Mouse (Mus musculus): Measurements from ENCODE around the gene Sectm1a. TPM values are rescaled to one million over a fixed set of nuclear protein-coding genes. Genes with fewer than 3 reads are reported as not detected.

Sectm1a gene
- 0.37 and 0.43 TPM in 2 replicates for polyA plus RNA-seq (2016; fragmentation: Nextera tagmentation; extraction: Ambion mirVana)

GRCm38 (mm10) chr11:121081120-121081519 is at the start of gene Sectm1a:
Gene Sectm1a (minus strand): TSS chr11:121081220.
- Histone ChIP-seq H3K9ac (no peak within 1 kb of the TSS), H3K9me3 (replicated peaks) (no peaks in the 10 kb centered on the region), H3K4me3 (no peak within 1 kb of the TSS), H3K27me3 (replicated peaks) (0 out of 2 replicates have a peak, but pooled peaks cover 8% of the 10 kb centered on the region), H3K27ac (no peak within 1 kb of the TSS), H3K36me3 (no peaks in the 10 kb centered on the region), H3K4me1 (0 out of 2 replicates have a peak, but pooled peaks cover 3% of the 10 kb centered on the region), H3K4me2 (no peak within 1 kb of the TSS)
- ATAC-seq: no peak
- 56% methylated on average over 3 of the region's 3 CpGs for WGBS (ENCODE audit: insufficient replicate concordance)

GRCm38 (mm10) chr11:121129616-121130015 is 48.6 kb upstream of the Sectm1a start:
- 60% methylated on average over 1 of the region's 1 CpGs for WGBS (ENCODE audit: insufficient replicate concordance)
- no peak for ATAC-seq

DNA sequence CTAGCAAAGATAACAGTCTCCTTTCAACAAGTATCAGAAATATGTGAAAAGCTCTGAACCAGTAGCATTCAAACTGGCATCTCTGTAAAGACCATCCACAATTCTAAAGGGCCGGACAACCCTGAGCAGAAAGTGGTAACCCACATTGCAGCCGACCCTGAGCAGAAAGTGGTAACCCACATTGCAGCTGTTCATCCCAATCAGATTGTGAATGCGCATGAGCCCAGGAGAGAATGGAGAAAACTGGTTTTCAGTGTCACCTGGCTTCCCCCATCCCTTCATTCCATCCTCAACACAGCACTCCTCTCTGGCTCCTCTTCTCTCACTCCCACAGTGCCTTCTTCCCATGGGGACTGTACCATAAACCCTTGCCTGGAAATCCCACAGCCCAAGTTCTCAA is 46.4 kb upstream of the Sectm1a start:
- no peak overlapping the region for H3K9ac ChIP-seq
- H3K27me3 ChIP-seq (replicated peaks): peaks cover 2% of the 10 kb centered on the region; the same call in 1 of the 2 replicates
- H3K9me3 ChIP-seq (replicated peaks): no peaks in the 10 kb centered on the region
- WGBS (ENCODE audit: insufficient replicate concordance): 65% methylated on average over 3 of the region's 3 CpGs
- H3K36me3 ChIP-seq: no peaks in the 10 kb centered on the region
- H3K27ac ChIP-seq: no peak overlapping the region
- peaks cover 14% of the 10 kb centered on the region for H3K4me1 ChIP-seq
- H3K4me2 ChIP-seq: no peak overlapping the region
- ATAC-seq: no peak
- H3K4me3 ChIP-seq: no peak overlapping the region

More at GRCm38 (mm10) chr11:121129616-121130015, 48.6 kb upstream of the Sectm1a start:
- H3K27me3 ChIP-seq (replicated peaks): peaks cover 2% of the 10 kb centered on the region; the same call in 1 of the 2 replicates
- no peaks in the 10 kb centered on the region for H3K36me3 ChIP-seq
- peaks cover 10% of the 10 kb centered on the region for H3K4me1 ChIP-seq
- no peak overlapping the region for H3K4me2 ChIP-seq
- H3K27ac ChIP-seq: no peak overlapping the region
- no peak overlapping the region for H3K9ac ChIP-seq
- H3K9me3 ChIP-seq (replicated peaks): no peaks in the 10 kb centered on the region
- no peak overlapping the region for H3K4me3 ChIP-seq

DNA sequence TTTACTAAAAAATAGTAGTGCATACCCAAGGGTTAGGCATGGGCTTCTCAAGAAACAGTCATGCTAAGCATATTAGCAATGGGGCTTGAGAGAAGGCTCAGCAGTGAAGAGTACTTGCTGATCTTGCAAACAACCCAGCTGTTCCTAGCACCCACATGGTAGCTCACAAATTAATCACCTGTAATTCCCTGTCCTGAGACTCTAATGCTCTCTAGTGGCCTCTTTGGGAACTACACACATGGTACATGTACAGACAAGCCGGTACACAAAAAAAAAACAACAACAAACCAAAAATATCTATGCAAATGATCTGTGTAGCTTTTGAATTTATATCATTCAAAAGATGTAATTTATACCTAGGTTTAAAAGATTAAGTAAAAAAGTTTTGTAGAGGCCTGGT is 45.4 kb upstream of the Sectm1a start:
- H3K4me3 ChIP-seq: no peak overlapping the region
- peaks cover 2% of the 10 kb centered on the region; the same call in 1 of the 2 replicates for H3K27me3 ChIP-seq (replicated peaks)
- H3K36me3 ChIP-seq: no peaks in the 10 kb centered on the region
- no peak overlapping the region for H3K9ac ChIP-seq
- ATAC-seq: no peak
- no peaks in the 10 kb centered on the region for H3K9me3 ChIP-seq (replicated peaks)
- H3K27ac ChIP-seq: no peak overlapping the region
- 57% methylated on average over 1 of the region's 1 CpGs for WGBS (ENCODE audit: insufficient replicate concordance)
- peaks cover 25% of the 10 kb centered on the region for H3K4me1 ChIP-seq
- no peak overlapping the region for H3K4me2 ChIP-seq

DNA sequence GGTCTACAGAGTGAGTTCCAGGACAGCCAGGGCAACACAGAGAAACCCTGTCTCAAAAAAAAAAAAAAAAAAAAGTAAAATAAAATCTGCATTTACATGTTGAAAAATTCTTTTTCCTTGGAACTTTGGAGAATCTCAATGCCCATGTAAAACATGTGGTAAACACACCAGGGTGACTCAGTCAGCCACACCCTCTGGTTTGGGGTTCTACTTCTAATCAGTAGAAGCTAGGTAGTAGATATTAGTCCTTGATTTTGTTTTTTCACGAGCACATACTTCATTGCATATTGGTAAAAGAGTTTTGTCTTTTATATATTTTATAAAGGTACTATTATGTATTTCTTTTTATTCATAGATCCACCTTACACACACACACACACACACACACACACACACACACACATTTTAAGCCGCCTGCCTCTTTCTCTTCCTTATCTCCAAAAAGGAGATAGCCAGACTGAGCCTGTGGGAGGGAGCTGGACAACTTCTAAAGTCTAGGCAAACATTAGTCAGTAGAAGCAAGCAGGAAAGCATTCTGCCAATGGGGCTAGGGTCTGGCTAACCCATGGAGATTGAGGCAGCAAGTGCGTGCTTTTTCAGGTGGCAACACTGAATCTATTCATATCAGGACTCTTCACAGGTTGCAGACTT is 44.6 kb upstream of the Sectm1a start:
- Histone ChIP-seq H3K4me2 (0 out of 2 replicates have a peak overlapping the region, but pooled peaks have one; percentile 13), H3K9ac (no peak overlapping the region), H3K4me3 (no peak overlapping the region), H3K36me3 (no peaks in the 10 kb centered on the region), H3K27ac (no peak overlapping the region), H3K9me3 (replicated peaks) (no peaks in the 10 kb centered on the region), H3K4me1 (peaks cover 30% of the 10 kb centered on the region), H3K27me3 (replicated peaks) (peaks cover 2% of the 10 kb centered on the region; the same call in 1 of the 2 replicates)
- 25% methylated on average over 3 of the region's 3 CpGs for WGBS (ENCODE audit: insufficient replicate concordance)
- no peak for ATAC-seq

DNA sequence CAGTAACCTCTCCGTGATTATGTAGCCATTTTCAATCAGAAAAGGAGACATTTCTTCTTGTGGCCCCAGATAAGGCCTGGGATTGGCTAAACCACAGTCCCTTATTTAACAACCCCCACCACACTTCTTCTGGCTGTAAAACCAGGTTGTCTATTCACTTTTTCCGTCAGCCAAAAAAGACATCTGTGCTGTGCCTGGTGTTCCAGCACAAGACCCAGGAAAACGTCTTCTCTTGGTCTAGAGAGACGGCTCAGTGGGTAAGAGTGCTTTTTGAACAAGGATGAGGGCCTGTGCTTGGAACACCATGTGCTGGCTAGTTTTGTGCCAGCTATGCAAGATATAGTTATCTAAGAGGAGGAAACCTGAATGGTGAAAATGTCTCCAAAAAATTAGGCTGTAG is 42.4 kb upstream of the Sectm1a start:
- H3K36me3 ChIP-seq: no peaks in the 10 kb centered on the region
- H3K27me3 ChIP-seq (replicated peaks): 0 out of 2 replicates have a peak, but pooled peaks cover 2% of the 10 kb centered on the region
- no peak for ATAC-seq

GRCm38 (mm10) chr11:121122024-121122670 is 41.1 kb upstream of the Sectm1a start:
- Histone ChIP-seq H3K36me3 (no peaks in the 10 kb centered on the region), H3K9me3 (replicated peaks) (no peaks in the 10 kb centered on the region), H3K9ac (no peak overlapping the region), H3K4me3 (no peak overlapping the region), H3K4me1 (peaks cover 30% of the 10 kb centered on the region), H3K4me2 (no peak overlapping the region), H3K27me3 (replicated peaks) (no peaks in the 10 kb centered on the region), H3K27ac (no peak overlapping the region)
- ATAC-seq: peak; percentile 30; the same call in 1 of the 2 replicates
- 8% methylated on average over 2 of the region's 2 CpGs for WGBS (ENCODE audit: insufficient replicate concordance)

More for the DNA sequence above, 42.4 kb upstream of the Sectm1a start:
- no peak overlapping the region for H3K27ac ChIP-seq
- WGBS (ENCODE audit: insufficient replicate concordance): 60% methylated on average over 4 of the region's 4 CpGs
- no peaks in the 10 kb centered on the region for H3K9me3 ChIP-seq (replicated peaks)
- H3K4me2 ChIP-seq: no peak overlapping the region
- no peak overlapping the region for H3K9ac ChIP-seq
- H3K4me1 ChIP-seq: peaks cover 30% of the 10 kb centered on the region
- no peak overlapping the region for H3K4me3 ChIP-seq

DNA sequence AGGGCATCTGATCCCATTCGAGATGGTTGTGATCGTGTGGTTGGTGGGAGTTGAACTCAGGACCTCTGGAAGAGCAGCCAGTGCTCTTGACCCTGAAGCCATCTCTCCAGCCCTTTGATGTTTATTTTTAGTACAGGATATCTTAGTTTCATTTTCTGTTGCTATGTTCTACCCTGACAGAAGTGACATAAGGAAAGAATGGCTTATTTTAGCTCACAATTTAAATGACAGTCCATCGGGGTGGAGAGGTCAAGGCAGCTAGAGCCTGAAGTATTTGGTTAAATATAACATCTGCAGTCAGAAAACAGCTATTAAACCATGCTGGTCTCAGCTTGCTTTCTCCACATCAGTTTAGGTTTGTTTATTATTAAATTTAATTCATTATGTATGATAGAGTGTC is 40.1 kb upstream of the Sectm1a start:
- no peak overlapping the region for H3K4me3 ChIP-seq
- peaks cover 28% of the 10 kb centered on the region for H3K4me1 ChIP-seq
- no peaks in the 10 kb centered on the region for H3K36me3 ChIP-seq
- no peak overlapping the region for H3K27ac ChIP-seq
- ATAC-seq: no peak
- H3K4me2 ChIP-seq: no peak overlapping the region
- no peaks in the 10 kb centered on the region for H3K9me3 ChIP-seq (replicated peaks)
- no peak overlapping the region for H3K9ac ChIP-seq
- 61% methylated on average over 3 of the region's 3 CpGs for WGBS (ENCODE audit: insufficient replicate concordance)
- no peaks in the 10 kb centered on the region for H3K27me3 ChIP-seq (replicated peaks)

GRCm38 (mm10) chr11:121118577-121118976 is 37.6 kb upstream of the Sectm1a start, which contains the start of gene Tex19.2:
Gene Tex19.2 (minus strand): TSS chr11:121118677.
- H3K4me2 ChIP-seq: no peak within 1 kb of the TSS
- H3K27me3 ChIP-seq (replicated peaks): no peaks in the 10 kb centered on the region
- no peaks in the 10 kb centered on the region for H3K36me3 ChIP-seq
- WGBS (ENCODE audit: insufficient replicate concordance): 81% methylated on average over 3 of the region's 3 CpGs
- no peaks in the 10 kb centered on the region for H3K9me3 ChIP-seq (replicated peaks)
- H3K4me3 ChIP-seq: no peak within 1 kb of the TSS
- H3K4me1 ChIP-seq: peaks cover 20% of the 10 kb centered on the region
- H3K9ac ChIP-seq: no peak within 1 kb of the TSS
- no peak within 1 kb of the TSS for H3K27ac ChIP-seq
- no peak for ATAC-seq

GRCm38 (mm10) chr11:121118106-121118505 is 37.1 kb upstream of the Sectm1a start:
- H3K4me1 ChIP-seq: peaks cover 20% of the 10 kb centered on the region
- H3K27ac ChIP-seq: no peak overlapping the region
- H3K9ac ChIP-seq: no peak overlapping the region
- no peaks in the 10 kb centered on the region for H3K36me3 ChIP-seq
- no peaks in the 10 kb centered on the region for H3K9me3 ChIP-seq (replicated peaks)
- no peak overlapping the region for H3K4me2 ChIP-seq
- no peak overlapping the region for H3K4me3 ChIP-seq
- WGBS (ENCODE audit: insufficient replicate concordance): 85% methylated on average over 18 of the region's 18 CpGs
- H3K27me3 ChIP-seq (replicated peaks): no peaks in the 10 kb centered on the region
- ATAC-seq: no peak

GRCm38 (mm10) chr11:121112091-121112775 is 31.2 kb upstream of the Sectm1a start:
- 59% methylated on average over 5 of the region's 5 CpGs for WGBS (ENCODE audit: insufficient replicate concordance)

GRCm38 (mm10) chr11:121111601-121112000 is 30.6 kb upstream of the Sectm1a start:
- Histone ChIP-seq H3K4me1 (0 out of 2 replicates have a peak, but pooled peaks cover 3% of the 10 kb centered on the region), H3K4me3 (no peak overlapping the region), H3K27ac (no peak overlapping the region), H3K9me3 (replicated peaks) (no peaks in the 10 kb centered on the region), H3K36me3 (no peaks in the 10 kb centered on the region), H3K9ac (no peak overlapping the region), H3K4me2 (no peak overlapping the region), H3K27me3 (replicated peaks) (no peaks in the 10 kb centered on the region)
- no peak for ATAC-seq
- 54% methylated on average over 1 of the region's 1 CpGs for WGBS (ENCODE audit: insufficient replicate concordance)

More at GRCm38 (mm10) chr11:121112091-121112775, 31.2 kb upstream of the Sectm1a start:
- ATAC-seq: no peak
- H3K9ac ChIP-seq: no peak overlapping the region
- H3K27ac ChIP-seq: no peak overlapping the region
- H3K36me3 ChIP-seq: no peaks in the 10 kb centered on the region
- H3K27me3 ChIP-seq (replicated peaks): no peaks in the 10 kb centered on the region
- H3K4me1 ChIP-seq: 0 out of 2 replicates have a peak, but pooled peaks cover 3% of the 10 kb centered on the region
- no peak overlapping the region for H3K4me2 ChIP-seq
- H3K9me3 ChIP-seq (replicated peaks): no peaks in the 10 kb centered on the region
- no peak overlapping the region for H3K4me3 ChIP-seq

Measured in liver, embryonic 12.5 days (tissue).